Mouse (Mus musculus): Measurements from ENCODE around the gene Dclk1.

GRCm38 (mm10) chr3:55248048-55248447 lies 5.9 kb downstream of the Dclk1 start:
- no peak for TF ChIP-seq CTCF (IDR thresholded peaks at IDR 0.05; ENCODE audit: low read depth)
- no peak for TF ChIP-seq EP300 (optimal IDR thresholded peaks at IDR 0.05)
